Mouse (Mus musculus): ENCODE data around the gene Spint2.

DNA sequence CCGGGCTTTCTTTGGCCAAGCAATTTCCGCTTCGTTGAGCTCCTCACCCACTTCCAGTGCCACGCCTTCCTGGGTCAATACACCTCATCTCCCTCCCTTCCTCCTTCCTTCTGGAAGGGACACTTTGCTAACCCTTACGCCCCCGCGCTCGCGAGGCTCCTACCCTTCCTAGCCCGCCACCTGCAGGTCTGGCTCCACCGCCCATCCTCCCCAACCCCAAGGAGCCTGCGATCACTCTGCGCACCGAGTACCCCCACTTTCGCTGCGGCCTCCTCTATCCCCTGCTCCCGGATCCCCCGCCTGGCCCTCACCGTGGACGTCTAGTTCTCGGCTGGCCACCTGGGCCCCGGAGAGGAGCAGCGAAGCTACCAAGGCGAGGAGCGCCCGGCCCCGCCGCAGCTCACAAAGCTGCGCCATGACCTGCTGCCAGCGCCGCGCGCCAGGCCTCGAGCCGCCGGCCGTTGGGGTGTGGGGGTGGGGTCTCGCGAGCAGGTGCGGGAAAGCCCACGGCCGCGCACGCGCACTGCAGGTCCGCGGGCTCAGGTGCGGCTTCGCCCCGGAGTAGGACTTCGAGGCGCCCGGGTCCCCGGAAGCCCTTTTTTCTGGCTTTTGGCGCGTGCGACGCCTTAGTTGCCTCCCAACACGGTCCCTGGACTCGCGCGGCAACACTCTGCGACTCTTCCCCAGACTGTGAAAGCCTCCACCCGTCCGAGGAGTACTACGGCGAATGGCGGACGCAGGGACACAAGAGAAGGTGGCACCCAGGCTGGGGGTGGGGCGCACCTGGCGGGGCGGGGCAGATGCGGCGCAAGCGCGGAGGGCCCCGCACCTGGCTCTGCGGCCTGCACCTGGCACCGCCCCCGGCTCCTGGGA is at the start of gene Spint2:
- TF ChIP-seq CTCF (IDR thresholded peaks at IDR 0.05; ENCODE audit: low read depth) (peak; percentile 28), EP300 (IDR thresholded peaks at IDR 0.05; ENCODE audit: low read depth) (no peak)
